Mouse (Mus musculus): ENCODE results near the gene Vapa.

The Vapa gene

DNA sequence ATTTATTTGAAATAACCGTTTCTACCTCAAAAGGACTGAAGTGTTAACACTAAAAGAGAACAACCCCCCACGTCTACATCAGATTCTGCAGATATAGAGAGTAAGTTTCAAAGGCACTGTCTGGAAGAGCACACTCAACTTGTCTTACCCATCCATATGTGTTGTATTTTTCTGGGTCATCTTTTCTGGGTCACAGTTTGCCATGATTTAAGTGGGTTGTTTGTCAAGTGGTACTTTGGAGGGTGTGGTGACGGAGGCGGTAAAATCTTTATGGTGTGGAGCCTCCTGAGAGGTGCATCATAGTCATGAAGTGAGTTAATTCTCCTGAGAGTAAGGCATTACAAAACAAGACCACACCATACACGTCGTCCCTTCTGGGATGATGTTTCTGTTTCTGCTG is 12.2 kb upstream of the Vapa start:
- in situ Hi-C loops (cut with MboI, MseI), result no loop called here

DNA sequence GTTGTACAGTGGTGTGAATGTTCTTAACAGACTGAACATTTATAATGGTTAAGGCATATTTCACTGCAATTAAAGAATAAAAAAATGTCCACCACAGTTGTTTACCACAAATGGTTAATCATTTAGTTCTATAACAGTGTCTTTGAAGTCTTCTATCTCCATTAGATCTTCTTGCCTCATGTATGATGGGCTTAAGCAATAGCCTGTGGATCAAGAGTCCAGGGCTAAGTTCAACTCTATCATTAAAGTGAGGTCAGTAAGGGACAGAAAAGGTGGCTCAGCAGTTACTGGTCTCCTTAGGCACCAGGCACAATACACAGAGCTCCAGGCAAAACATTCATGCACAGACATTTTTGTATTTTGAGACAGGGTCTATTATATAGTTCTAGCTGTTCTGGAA is 9.8 kb upstream of the Vapa start:
- in situ Hi-C loops (cut with MboI, MseI), result loop anchor here in 1 of 2 experiments (25.0 kb wide), 1 partner anchor 489 kb away; the partner anchor contains the start of genes Ddx11, Ndufv2 and Washc1

DNA sequence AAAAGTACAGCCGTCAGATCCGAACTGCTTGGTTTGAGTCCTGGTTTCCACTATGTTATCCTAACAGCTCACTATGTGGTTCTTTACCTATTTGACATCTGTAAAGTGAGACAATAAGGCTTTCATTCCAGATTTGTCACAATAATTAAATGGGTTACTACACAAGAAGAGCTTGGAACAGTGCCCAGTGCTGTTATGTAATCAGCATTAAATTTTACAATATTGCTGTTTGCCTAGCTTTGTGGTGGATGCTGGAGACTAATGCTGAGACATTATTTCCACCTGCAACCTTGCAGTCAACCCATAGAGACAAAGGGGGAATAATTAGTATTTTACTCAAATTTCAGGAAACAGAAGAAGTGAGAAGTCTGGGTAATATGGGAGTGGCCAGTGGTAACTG is 5.1 kb upstream of the Vapa start:
- in situ Hi-C loops (cut with MboI, MseI), result loop anchor here (10.0 to 25.0 kb wide), 3 partner anchors 456 to 1014 kb away; partner anchors contain the start of genes Ankrd12 (in 1 of the 2), Ddx11 (in 1 of the 2), Man2a1 (in 1 of the 2) and Ndufv2 (in 1 of the 2)

DNA sequence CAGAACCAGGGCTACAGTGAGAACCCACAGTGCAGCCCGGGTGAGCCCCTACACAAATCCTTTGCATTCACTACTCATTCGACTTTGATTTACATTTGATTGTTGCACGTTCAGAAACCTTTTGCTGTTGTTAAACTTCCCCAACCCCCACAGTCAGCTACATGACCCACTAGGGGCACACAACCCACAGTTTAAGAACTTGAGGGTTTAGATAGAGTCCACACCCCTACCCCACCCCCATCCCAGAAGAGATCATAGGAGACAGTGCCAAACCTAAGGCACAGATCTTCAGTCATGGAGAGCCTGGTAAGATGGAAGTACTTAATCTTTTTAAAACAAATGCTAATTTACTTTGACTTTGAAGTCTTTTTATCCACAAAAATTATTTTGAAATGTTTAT is 2.3 kb upstream of the Vapa start:
- in situ Hi-C loops (cut with MboI, MseI), result loop anchor here (10.0 to 25.0 kb wide), 3 partner anchors 459 to 1011 kb away; partner anchors contain the start of genes Ankrd12 (in 1 of the 2), Ddx11 (in 1 of the 2), Man2a1 (in 1 of the 2) and Ndufv2 (in 1 of the 2)

DNA sequence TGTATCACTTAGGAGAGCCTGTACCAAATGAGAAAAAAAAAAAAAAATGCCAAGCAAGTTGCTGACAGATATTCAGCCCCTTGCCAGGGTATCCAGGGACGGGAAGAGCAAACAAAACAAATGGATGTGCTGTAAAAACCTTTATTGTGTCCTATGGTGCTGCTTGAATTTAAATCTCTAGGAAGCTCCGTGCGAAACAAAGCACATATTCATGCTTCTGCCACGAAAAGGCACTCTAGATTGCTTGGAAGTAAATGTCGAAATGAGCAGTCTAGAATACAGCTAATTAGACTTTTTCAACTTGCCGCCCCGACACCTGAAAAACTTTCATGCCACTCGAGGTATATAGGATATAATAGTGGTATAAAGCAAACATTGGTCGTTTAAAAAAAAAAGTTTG is 1.1 kb upstream of the Vapa start:
- in situ Hi-C loops (cut with MboI, MseI), result loop anchor here (10.0 to 25.0 kb wide), 3 partner anchors 460 to 1010 kb away; partner anchors contain the start of genes Ankrd12 (in 1 of the 2), Ddx11 (in 1 of the 2), Man2a1 (in 1 of the 2) and Ndufv2 (in 1 of the 2)

DNA sequence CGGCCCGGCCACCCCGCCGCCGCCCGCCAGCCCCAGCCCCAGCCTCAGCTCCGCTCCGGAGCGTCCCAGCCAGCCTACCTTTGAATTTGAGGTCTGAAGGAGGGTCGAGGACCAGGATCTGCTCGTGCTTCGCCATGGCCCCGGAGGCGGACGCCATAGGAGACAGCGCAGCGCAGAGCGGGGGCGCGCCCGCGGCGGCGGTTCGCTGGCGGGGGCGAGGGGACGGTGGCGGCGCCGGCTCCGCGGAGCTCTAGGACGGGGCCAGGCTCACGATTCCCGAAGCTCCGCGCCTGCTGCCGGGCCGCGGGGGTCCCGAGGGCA is 253 bp downstream of the Vapa start:
- in situ Hi-C loops (cut with MboI, MseI), result loop anchor here (10.0 to 25.0 kb wide), 3 partner anchors 462 to 1008 kb away; partner anchors contain the start of genes Ankrd12 (in 1 of the 2), Ddx11 (in 1 of the 2), Man2a1 (in 1 of the 2) and Ndufv2 (in 1 of the 2)

DNA sequence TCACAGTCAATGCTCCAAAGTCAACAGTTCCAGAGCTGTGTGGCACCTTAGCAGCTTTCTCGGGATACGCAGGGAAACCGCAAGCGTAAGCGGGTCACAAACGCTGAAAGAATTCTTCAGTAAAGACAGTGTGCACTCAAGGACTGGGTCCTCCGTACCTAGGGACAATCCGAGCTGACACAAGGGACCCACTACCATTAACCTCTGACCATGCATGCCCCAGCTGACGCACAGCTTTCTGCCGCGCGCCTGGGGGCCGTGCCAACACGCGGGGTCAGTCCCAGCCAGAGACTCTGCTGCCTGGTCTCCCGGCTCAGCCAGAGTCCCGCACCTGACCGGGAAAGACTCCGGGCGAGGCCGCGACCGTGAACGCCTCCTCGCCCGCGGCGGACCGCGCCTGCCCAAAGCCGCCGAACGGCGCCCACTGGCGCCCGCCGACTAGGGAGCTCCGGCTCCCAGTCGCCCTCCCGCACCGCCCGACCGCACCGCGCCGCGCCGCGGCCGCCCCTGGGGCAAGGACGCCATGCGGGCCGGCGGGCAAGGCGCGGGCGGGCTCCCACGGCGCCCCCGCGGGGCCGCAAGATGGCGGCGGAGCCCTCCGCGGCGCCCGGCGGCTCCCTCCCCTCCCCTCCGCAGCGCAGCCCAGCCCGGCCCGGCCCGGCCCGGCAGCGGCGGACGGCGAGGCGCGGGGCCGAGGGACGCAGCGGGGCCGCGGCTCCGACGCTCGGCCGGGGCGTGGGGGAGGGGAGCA is 789 bp downstream of the Vapa start:
- in situ Hi-C loops (cut with MboI, MseI), result loop anchor here (10.0 to 25.0 kb wide), 3 partner anchors 462 to 1008 kb away; partner anchors contain the start of genes Ankrd12 (in 1 of the 2), Ddx11 (in 1 of the 2), Man2a1 (in 1 of the 2) and Ndufv2 (in 1 of the 2)

DNA sequence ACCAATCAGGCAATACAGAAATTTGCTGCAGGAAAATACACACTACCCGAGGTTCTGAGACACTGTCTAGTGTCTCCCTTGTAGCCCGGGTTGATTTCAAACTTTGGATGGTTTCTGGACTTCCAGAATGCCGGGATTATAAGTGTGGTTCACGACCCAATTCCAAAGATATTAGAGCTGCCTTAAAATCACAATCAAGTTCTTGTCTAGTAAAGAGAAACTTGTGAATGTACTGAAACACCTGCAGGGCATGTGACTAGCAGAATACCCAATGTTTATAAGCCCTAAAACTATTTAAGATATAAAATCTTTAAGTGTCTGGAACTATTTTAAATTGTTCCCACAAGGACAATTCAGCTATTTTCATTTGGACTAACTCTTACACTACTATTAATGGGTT is 1.6 kb downstream of the Vapa start:
- in situ Hi-C loops (cut with MboI, MseI), result loop anchor here (10.0 to 25.0 kb wide), 3 partner anchors 463 to 1007 kb away; partner anchors contain the start of genes Ankrd12 (in 1 of the 2), Ddx11 (in 1 of the 2), Man2a1 (in 1 of the 2) and Ndufv2 (in 1 of the 2)

DNA sequence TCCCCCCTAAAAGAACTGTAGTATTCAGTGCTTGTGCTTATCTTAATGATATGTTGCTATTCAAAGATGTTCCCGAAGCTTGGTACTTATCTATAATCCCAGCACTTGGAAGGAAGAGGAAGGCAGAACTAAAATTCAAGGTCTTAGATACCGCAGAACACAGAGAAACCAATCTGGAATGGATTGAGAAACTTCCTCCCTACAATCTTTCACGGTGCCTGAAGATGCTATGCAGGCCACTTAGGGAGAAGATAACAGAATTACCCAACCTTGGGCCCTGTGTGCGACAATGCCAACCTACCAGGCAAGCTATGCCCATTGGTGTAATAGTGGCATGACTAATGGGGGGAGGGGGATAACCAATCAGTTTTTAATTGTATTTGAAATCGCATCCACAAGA is 4.6 kb downstream of the Vapa start:
- in situ Hi-C loops (cut with MboI, MseI), result loop anchor here (5.0 to 25.0 kb wide), 3 partner anchors 179 to 896 kb away; partner anchors contain the start of genes Ddx11 (in 1 of the 2), Ndufv2 (in 1 of the 2) and Washc1 (in 1 of the 2)

DNA sequence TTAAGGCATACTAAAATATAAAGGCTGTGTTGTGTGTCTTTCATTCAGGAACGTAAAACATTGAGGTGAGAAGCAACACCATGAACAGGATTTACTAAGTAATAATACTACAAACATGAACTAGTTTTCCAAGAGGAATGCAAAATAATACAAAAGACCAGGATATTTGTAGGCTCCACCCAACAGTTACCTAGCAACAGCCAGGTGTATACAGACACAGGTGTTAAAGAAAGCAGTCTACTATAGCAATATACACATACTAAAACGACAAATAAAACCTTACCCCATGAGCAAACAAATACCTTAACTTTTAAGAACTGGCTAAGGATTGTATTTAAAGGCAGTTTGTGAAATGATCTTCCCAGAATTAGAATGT is 5.1 kb downstream of the Vapa start:
- in situ Hi-C loops (cut with MboI, MseI), result loop anchor here (5.0 to 25.0 kb wide), 3 partner anchors 179 to 897 kb away; partner anchors contain the start of genes Ddx11 (in 1 of the 2), Ndufv2 (in 1 of the 2) and Washc1 (in 1 of the 2)

DNA sequence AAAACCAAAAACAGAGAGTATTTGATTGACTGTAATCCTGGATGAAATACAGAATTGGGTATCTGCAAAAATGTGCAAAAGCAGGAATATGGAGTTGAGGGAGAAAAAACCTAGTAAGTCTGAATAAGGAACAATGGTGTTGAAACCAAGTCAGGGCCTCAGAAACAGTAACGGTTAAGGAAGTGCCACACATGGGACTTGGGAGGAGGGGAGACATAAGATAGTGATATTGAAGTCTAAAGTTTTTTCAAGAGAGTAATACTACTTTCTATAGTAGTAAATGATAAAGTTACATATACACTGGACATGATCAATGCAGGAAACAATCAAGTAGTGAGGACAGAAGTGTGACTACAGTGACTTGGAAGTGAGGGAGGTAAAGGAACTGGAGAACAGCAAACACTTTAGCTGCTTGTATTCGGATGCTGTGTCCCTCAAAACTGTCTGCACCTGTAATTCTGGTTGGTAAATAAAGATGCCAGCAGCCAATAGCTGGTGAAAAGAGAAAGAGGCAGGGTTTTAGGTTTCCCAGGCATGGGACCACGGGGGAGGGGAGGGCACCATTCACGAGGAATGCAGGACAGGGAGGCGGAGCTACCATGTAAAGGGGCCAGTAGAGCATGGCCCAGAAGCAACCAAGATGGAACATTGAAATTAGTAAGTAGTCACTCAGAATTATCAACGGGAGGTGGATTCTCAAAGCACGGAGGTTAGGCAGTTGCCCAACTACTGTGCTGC is 5.6 kb downstream of the Vapa start:
- in situ Hi-C loops (cut with MboI, MseI), result loop anchor here (5.0 to 25.0 kb wide), 3 partner anchors 180 to 897 kb away; partner anchors contain the start of genes Ddx11 (in 1 of the 2), Ndufv2 (in 1 of the 2) and Washc1 (in 1 of the 2)

DNA sequence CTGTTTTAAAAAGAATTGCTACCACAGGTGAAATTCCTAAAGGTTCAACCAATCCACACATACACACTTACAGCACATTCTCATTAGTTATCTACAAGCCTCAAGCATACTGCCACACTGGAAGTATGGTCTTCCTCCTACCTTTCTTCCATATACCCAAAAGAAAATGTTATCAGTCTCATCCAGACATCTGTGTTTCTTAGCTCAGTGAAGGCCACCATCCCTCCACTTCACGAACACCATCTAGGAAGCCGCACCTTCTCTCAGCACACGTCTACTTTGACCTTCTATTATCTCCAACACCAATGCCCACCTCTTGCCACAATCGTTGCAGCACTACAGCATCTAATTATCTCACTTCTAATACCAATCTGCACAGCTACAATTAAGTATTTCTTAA is 7.3 kb downstream of the Vapa start:
- in situ Hi-C loops (cut with MboI, MseI), result loop anchor here (5.0 to 25.0 kb wide), 3 partner anchors 181 to 899 kb away; partner anchors contain the start of genes Ddx11 (in 1 of the 2), Ndufv2 (in 1 of the 2) and Washc1 (in 1 of the 2)

DNA sequence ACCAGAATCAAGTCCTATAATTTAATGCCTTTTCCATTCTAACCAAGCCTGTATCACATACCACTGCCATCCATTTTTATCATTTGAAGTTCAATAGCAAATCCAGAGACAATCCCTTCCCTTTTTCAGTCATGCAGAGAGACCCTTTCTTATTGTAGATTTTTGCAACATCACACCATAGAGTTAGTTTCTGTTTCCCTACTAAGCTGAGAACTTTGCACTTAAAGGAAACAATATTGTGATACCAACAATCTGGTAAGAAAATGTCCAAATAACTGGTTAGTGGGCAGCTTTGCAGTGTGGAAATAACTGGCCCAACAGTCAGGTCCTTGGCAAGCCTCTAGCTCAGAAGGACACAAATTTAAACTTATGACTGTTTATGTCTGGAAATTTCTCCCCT is 8.5 kb downstream of the Vapa start:
- in situ Hi-C loops (cut with MboI, MseI), result loop anchor here (5.0 to 25.0 kb wide), 3 partner anchors 182 to 900 kb away; partner anchors contain the start of genes Ddx11 (in 1 of the 2), Ndufv2 (in 1 of the 2) and Washc1 (in 1 of the 2)

DNA sequence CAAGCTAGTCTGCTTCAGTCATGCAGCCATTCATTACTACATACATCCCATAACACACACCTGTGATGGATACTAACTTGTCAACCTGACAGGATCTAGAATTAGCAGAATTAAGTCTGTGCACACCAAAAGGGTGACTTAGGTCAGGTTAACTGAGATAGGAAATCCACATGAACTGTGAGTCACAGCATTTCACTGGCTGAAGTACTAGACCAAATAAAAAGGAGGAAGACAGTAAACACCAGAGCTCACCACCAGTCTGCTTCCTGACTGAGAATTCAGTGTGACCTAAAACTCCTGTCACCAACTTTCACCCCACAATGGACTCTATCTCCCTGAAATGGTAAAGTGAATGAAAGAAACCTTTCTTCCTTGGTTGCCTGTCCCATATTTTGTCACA is 9.0 kb downstream of the Vapa start:
- in situ Hi-C loops (cut with MboI, MseI), result loop anchor here (10.0 to 25.0 kb wide), 2 partner anchors 508 to 900 kb away; partner anchors contain the start of genes Ddx11 (in 1 of the 2), Ndufv2 (in 1 of the 2) and Washc1 (in 1 of the 2)

DNA sequence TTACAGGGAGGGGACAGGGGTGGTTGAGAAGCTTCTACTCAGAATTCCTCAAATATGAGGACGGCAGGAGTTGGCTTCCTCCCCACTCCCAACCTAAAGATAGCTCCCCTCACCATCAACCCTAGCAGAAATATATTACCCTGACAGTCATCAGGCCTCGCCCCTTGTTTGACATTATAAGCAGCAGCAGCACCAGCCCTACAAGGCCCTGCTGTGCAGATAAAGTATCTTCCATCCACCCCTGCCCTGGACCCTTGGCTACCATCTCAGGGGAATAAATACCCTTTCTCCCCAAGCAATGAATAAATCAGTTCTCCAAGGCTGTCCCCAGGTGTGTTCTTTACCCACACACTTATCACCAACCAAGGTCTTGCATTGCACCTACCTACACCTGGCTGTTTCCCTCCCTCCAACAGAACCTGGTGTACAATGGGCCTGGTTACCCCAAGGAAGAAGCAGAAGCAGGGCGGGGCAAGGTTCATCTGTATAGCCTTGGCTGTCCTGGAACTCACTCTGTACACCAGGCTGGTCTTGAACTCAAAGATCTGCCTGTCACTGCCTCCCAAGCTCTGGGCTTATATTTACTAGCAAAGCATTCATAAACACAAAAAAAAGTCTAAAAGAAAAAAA is 15.4 kb downstream of the Vapa start:
- in situ Hi-C loops (cut with MboI, MseI), result no loop called here

DNA sequence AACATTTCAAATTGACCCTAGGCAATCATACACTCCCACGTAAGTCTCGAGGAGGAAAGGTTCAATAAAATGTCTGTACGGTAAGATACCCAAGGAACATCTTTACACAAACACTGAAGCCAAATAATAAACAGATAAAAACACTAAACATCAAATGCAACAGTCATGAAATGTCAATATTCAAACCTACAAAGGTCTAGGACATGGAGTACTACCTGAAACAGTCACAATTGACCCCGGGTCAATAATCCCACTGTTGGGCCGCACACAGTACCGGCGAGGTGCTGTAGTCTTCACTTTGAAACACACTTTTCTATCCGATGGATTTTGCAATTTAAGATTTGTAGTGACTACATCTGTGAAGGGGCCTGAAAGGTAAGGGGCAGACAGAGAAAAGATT is 18.7 kb downstream of the Vapa start:
- in situ Hi-C loops (cut with MboI, MseI), result no loop called here

DNA sequence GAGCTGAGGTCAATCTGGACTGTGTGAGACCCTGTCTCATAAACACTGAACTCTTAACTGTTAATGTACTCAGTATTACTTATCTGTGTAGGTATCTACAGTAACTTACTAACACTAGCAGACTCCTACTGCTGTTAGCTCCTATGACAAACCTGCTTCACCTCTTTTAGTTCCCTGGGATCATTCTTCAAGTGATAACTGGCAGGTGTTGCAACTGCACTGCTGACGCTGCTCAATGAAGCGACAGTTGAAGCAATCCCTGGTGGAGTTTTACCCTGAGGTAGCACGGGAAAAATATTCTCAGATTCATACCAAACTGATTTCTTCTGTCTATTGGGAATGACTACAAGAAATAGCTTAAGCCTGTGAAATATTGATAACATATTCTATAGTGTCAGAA is 26.5 kb downstream of the Vapa start:
- in situ Hi-C loops (cut with MboI, MseI), result no loop called here

DNA sequence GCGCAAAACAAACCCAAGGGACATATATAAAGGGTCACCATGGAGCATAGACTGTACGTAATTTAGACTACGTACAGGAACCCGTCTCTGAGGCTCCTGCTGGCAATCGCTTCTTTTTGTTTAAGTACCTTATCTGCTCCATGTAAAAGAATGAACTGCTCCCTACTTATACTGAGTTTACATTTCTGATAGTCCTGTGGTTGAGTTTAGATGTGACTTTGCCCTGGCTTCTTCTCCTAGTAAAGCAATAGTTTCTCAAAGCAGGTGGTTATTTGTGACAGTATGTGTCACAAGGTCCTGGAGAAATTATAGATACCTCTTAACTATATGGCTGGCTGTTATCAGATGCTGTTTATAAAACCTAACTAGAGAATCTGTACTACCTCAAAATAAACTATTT is 31.9 kb downstream of the Vapa start:
- in situ Hi-C loops (cut with MboI, MseI), result no loop called here

DNA sequence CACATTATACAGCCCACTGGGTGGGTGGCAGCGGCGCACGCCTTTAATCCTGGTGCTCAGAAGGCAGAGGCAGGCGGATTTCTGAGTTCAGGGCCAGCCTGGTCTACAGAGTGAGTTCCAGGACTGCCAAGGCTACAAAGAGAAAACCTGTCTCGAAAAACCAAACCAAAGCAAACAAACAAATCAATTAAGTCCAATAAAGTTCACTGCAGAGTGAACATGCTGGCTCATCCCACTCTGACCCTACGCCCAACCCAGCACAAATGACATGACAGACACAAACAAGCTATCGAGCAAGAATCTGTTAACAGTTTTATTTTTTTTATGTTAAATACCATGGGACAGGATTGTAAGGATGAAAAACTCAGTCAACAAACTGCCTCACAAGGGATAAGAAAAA is 33.6 kb downstream of the Vapa start:
- in situ Hi-C loops (cut with MboI, MseI), result no loop called here

DNA sequence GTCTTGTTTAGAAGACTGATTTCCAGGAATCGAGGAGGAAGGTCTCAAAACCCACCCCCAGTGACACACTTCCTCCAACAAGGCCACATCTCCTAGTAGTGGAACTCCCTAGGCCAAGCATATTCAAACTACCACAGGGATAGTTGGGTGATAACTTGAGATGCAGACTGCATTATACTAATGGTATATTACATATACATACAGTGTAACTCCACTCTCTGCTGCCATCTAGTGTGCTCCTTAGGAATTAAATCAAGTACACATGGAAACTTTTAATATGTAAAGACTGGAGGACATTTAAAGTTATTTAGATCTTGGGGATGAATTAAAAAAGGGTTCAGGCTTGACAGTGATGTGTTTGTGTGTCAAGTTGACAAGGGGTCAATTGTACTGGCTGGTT is 38.0 kb downstream of the Vapa start:
- in situ Hi-C loops (cut with MboI, MseI), result no loop called here

DNA sequence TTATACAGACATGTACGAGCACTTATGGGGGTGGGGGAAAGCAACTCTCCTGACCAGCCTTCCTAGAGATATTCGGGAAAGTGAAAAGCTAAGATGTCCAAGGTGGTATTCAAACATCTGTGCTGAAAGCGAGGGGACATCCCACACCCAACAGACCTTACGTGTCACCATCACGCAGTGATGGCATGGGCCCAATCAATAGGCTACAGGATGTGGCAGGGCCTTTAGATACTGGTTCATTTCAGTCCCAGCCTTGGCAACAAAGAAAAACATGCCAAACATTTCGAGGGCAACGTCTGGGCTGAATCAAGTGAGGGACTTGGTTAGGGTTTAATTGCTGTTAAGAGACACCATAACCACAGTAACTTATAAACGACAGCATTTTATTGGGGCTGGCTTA is 38.5 kb downstream of the Vapa start:
- in situ Hi-C loops (cut with MboI, MseI), result no loop called here
